Mouse (Mus musculus) stomach, postnatal 0 days (tissue): ENCODE data around the gene Fam129a.

Experiments
- CTCF ChIP-seq: IDR thresholded peaks from 2 replicates; pipeline ENCODE4 v1.5.1; 2016; ENCODE audit warnings: antibody characterized with exemption, low read depth, mild to moderate bottlenecking, moderate library complexity
- EP300 ChIP-seq: optimal IDR thresholded peaks from 2 replicates; pipeline ENCODE3; 2016; ENCODE audit warnings: antibody characterized with exemption

DNA sequence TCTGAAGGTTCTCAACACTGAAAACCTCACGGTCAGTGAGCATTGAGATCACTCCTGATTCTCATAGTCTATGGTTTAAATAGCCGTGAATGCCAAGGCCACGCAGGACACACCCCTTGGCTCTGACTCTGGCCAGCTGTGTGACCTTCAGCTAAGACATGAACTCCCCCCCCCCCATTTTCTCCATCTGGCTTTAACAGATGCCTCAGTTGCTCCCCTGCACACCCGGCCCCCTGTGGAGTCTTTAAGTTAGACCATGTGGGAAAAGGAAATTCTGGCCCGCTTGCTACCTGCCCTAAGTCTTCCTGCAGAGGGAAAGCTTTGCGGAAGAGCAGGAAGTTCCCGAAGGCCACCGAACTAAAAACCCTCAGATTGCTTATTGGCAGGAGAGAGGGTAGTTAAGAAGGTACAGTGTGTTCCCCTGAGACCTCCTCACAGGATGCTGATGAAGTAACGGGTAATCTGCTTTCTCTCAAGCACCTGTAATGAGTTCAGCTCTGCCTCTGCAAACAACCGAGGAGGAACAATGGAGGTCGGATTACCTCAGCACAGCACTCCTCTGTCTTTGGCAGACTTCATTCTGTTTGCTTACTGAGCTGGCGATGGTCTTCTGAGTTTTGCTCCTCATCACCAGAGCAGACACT is 114.8 kb downstream of the Fam129a start:
- TF ChIP-seq EP300 (no peak), CTCF (no peak)
